Comparison of ENCODE assay signal across 13 mouse cellular contexts in genomic region chr9:65692466-65692865, GRCm38 (mm10). TPM values are rescaled to one million over a fixed set of nuclear protein-coding genes. Genes with fewer than 3 reads are reported as not detected.
DNase-seq lines count a peak whose midpoint lies in the region; ATAC-seq and TF ChIP-seq lines count a peak whose summit lies in the region.
"Had no signal": no experiment of that assay in that cellular context is flagged by ENCODE, and none has a peak within 500 bp of the region (broad histone marks: within the 10 kb centered on the region; RNA-seq: fewer than 3 reads in every experiment).

No protein-coding gene starts in this region.

- H3K36me3 ChIP-seq in heart, embryonic 13.5 days: peaks cover 88% of the 10 kb centered on the region
- H3K36me3 ChIP-seq in heart, adult 2 months (ENCODE audit: control insufficient read depth, insufficient read depth, low read length): peaks cover 25% of the 10 kb centered on the region
- H3K36me3 ChIP-seq in midbrain, embryonic 12.5 days: peaks cover 69% of the 10 kb centered on the region
- peaks cover 17% of the 10 kb centered on the region for H3K36me3 ChIP-seq in midbrain, embryonic 16.5 days (ENCODE audit: control insufficient read depth, insufficient read depth, low read length)
- H3K36me3 ChIP-seq in hindbrain, embryonic 13.5 days: peaks cover 77% of the 10 kb centered on the region
- peaks cover 26% of the 10 kb centered on the region for H3K36me3 ChIP-seq in stomach, postnatal 0 days (ENCODE audit: control insufficient read depth, insufficient read depth, low read length)

- no peak for TF ChIP-seq CTCF in heart, adult 2 months (IDR thresholded peaks at IDR 0.05)
- TF ChIP-seq CTCF in stomach, postnatal 0 days (IDR thresholded peaks at IDR 0.05; ENCODE audit: low read depth): no peak

- no peak overlapping the region for H3K9ac ChIP-seq in heart, embryonic 13.5 days
- H3K9ac ChIP-seq in heart, adult 2 months (ENCODE audit: low read depth, low read length): no peak overlapping the region
- no peak overlapping the region for H3K9ac ChIP-seq in midbrain, embryonic 12.5 days (replicated peaks)
- H3K9ac ChIP-seq in midbrain, embryonic 16.5 days (ENCODE audit: low read depth, low read length): no peak overlapping the region
- peak overlapping the region; percentile 46; the same call in 1 of the 2 replicates for H3K9ac ChIP-seq in hindbrain, embryonic 13.5 days
- H3K9ac ChIP-seq in stomach, postnatal 0 days (ENCODE audit: low read length): no peak overlapping the region

- H3K4me3 ChIP-seq in heart, embryonic 13.5 days: no peak overlapping the region
- H3K4me3 ChIP-seq in heart, adult 2 months: no peak overlapping the region
- H3K4me3 ChIP-seq in midbrain, embryonic 12.5 days: no peak overlapping the region
- no peak overlapping the region for H3K4me3 ChIP-seq in midbrain, embryonic 16.5 days (ENCODE audit: low read depth, low read length)
- no peak overlapping the region for H3K4me3 ChIP-seq in hindbrain, embryonic 13.5 days
- H3K4me3 ChIP-seq in stomach, postnatal 0 days (ENCODE audit: low read depth, low read length): no peak overlapping the region

- ATAC-seq in heart, embryonic 13.5 days (ENCODE audit: extremely low read depth, insufficient number of reproducible peaks, low FRiP score, low TSS enrichment): no peak
- ATAC-seq in midbrain, embryonic 12.5 days (ENCODE audit: low FRiP score, low read depth): 0 out of 2 replicates have a peak, but pooled peaks have one; percentile 62
- ATAC-seq in midbrain, embryonic 16.5 days: no peak
- 0 out of 2 replicates have a peak, but pooled peaks have one; percentile 18 for ATAC-seq in hindbrain, embryonic 13.5 days (ENCODE audit: low FRiP score)
- no peak for ATAC-seq in stomach, postnatal 0 days (ENCODE audit: low FRiP score, low TSS enrichment)
- ATAC-seq in erythroblast, adult 5-6 weeks (replicated peaks; ENCODE audit: low FRiP score, poor library complexity, severe bottlenecking): no peak
- ATAC-seq: lung, postnatal 0 days had no signal

- 0 out of 2 replicates have a peak overlapping the region, but pooled peaks have one; percentile 36 for H3K27ac ChIP-seq in heart, embryonic 13.5 days (replicated peaks)
- no peak overlapping the region for H3K27ac ChIP-seq in heart, adult 2 months
- H3K27ac ChIP-seq in midbrain, embryonic 12.5 days (replicated peaks): peak overlapping the region; percentile 57
- H3K27ac ChIP-seq in midbrain, embryonic 16.5 days (ENCODE audit: low read length): no peak overlapping the region
- peak overlapping the region; percentile 69; the same call in 1 of the 2 replicates for H3K27ac ChIP-seq in hindbrain, embryonic 13.5 days
- H3K27ac ChIP-seq in stomach, postnatal 0 days (replicated peaks): peak overlapping the region; percentile 30; the same call in 1 of the 2 replicates

- H3K4me1 ChIP-seq in heart, embryonic 13.5 days: peaks cover 40% of the 10 kb centered on the region
- H3K4me1 ChIP-seq in heart, adult 2 months (ENCODE audit: control insufficient read depth, insufficient read depth, low read length): peaks cover 13% of the 10 kb centered on the region
- H3K4me1 ChIP-seq in midbrain, embryonic 12.5 days: peaks cover 26% of the 10 kb centered on the region
- peaks cover 10% of the 10 kb centered on the region for H3K4me1 ChIP-seq in midbrain, embryonic 16.5 days (ENCODE audit: control insufficient read depth, insufficient read depth, low read length)
- H3K4me1 ChIP-seq in hindbrain, embryonic 13.5 days (replicated peaks): peaks cover 42% of the 10 kb centered on the region
- no peaks in the 10 kb centered on the region for H3K4me1 ChIP-seq in stomach, postnatal 0 days (replicated peaks; ENCODE audit: control insufficient read depth, insufficient read depth)

- H3K9me3 ChIP-seq in heart, embryonic 13.5 days: no peaks in the 10 kb centered on the region
- no peaks in the 10 kb centered on the region for H3K9me3 ChIP-seq in midbrain, embryonic 12.5 days
- no peaks in the 10 kb centered on the region for H3K9me3 ChIP-seq in midbrain, embryonic 16.5 days (replicated peaks; ENCODE audit: control insufficient read depth, low read length, poor library complexity, severe bottlenecking)
- H3K9me3 ChIP-seq in hindbrain, embryonic 13.5 days: no peaks in the 10 kb centered on the region
- no peaks in the 10 kb centered on the region for H3K9me3 ChIP-seq in stomach, postnatal 0 days (ENCODE audit: control insufficient read depth, low read length)

- H3K4me2 ChIP-seq in heart, embryonic 13.5 days: no peak overlapping the region
- no peak overlapping the region for H3K4me2 ChIP-seq in midbrain, embryonic 12.5 days (replicated peaks)
- H3K4me2 ChIP-seq in midbrain, embryonic 16.5 days (ENCODE audit: low read length): no peak overlapping the region
- no peak overlapping the region for H3K4me2 ChIP-seq in hindbrain, embryonic 13.5 days
- H3K4me2 ChIP-seq in stomach, postnatal 0 days (replicated peaks; ENCODE audit: low read depth): no peak overlapping the region

- no peaks in the 10 kb centered on the region for H3K27me3 ChIP-seq in heart, embryonic 13.5 days (replicated peaks)
- no peaks in the 10 kb centered on the region for H3K27me3 ChIP-seq in heart, adult 2 months (ENCODE audit: control insufficient read depth, insufficient read depth, low read length)
- H3K27me3 ChIP-seq in midbrain, embryonic 12.5 days: no peaks in the 10 kb centered on the region
- H3K27me3 ChIP-seq in midbrain, embryonic 16.5 days (ENCODE audit: control insufficient read depth, insufficient read depth, low read depth, low read length): no peaks in the 10 kb centered on the region
- H3K27me3 ChIP-seq in hindbrain, embryonic 13.5 days: no peaks in the 10 kb centered on the region
- no peaks in the 10 kb centered on the region for H3K27me3 ChIP-seq in stomach, postnatal 0 days (ENCODE audit: control insufficient read depth, insufficient read depth, low read length)

- intact Hi-C loops in heart, adult 2 months (cut with DNase I): no loop called here

- DNase-seq in heart, adult 2 months: no peak
- no peak for DNase-seq in stomach, postnatal 0 days (ENCODE audit: low spot score)
- DNase-seq in adrenal gland, postnatal 36 days: no peak
- DNase-seq: adrenal gland, postnatal 10 days; cerebellum, adult 11 months; kidney, postnatal 36 days; thymus, postnatal 25 days had no signal

- 63% methylated on average over 3 of the region's 3 CpGs for WGBS in heart, embryonic 13.5 days
- 53% methylated on average over 3 of the region's 3 CpGs for WGBS in heart, adult 2 months
- 12% methylated on average over 3 of the region's 3 CpGs for WGBS in midbrain, embryonic 12.5 days
- 3% methylated on average over 3 of the region's 3 CpGs for WGBS in midbrain, embryonic 16.5 days
- 21% methylated on average over 3 of the region's 3 CpGs for WGBS in hindbrain, embryonic 13.5 days
- 38% methylated on average over 3 of the region's 3 CpGs for WGBS in stomach, postnatal 0 days

- TF ChIP-seq POLR2A in heart, adult 2 months (IDR thresholded peaks at IDR 0.05; ENCODE audit: insufficient read depth, low read depth, low read length): no peak

- no peak for TF ChIP-seq EP300 in heart, adult 2 months (IDR thresholded peaks at IDR 0.05; ENCODE audit: insufficient read depth, low read depth, low read length)
- no peak for TF ChIP-seq EP300 in stomach, postnatal 0 days (optimal IDR thresholded peaks at IDR 0.05)

- H3K79me2 ChIP-seq in heart, adult 2 months (replicated peaks; ENCODE audit: control insufficient read depth, insufficient read depth, low read length): no peaks in the 10 kb centered on the region

RNA-seq across cellular contexts. Expression of gene Oaz2, which starts 24.7 kb away (rescaled TPM):
- polyA plus RNA-seq in heart, embryonic 13.5 days (2015; fragmentation: Nextera tagmentation; extraction: Ambion mirVana): 249 and 267 TPM in 2 replicates
- 100 to 1,000 TPM; 202 to 218 TPM for total RNA-seq in heart, adult 2 months (2021)
- 154 and 242 TPM in 2 replicates for polyA plus RNA-seq in heart, adult 2 months (2012; rRNA removed)
- 262 and 269 TPM in 2 replicates for polyA plus RNA-seq in midbrain, embryonic 12.5 days (2016; fragmentation: Nextera tagmentation; extraction: Ambion mirVana)
- 384 and 407 TPM in 2 replicates for polyA plus RNA-seq in midbrain, embryonic 16.5 days (2015; fragmentation: Nextera tagmentation; extraction: Ambion mirVana)
- 403 and 404 TPM in 2 replicates for polyA plus RNA-seq in hindbrain, embryonic 13.5 days (2015; fragmentation: Nextera tagmentation; extraction: Ambion mirVana)
- 138 and 144 TPM in 2 replicates for polyA plus RNA-seq in stomach, postnatal 0 days (2015; fragmentation: Nextera tagmentation; extraction: Ambion mirVana)
- total RNA-seq in adrenal gland, postnatal 36 days (2021): 100 to 1,000 TPM; 128 to 130 TPM
- total RNA-seq in erythroblast, adult 5-6 weeks (2015; ENCODE audit: low replicate concordance): 8.3 and 9.0 TPM in 2 replicates
- total RNA-seq in erythroblast, adult 5-6 weeks (2017; ENCODE audit: low replicate concordance): 16.3 and 17.7 TPM in 2 replicates

Comparison
In these comparisons a context has a peak if more than half of its experiments do, and no peak if none do; other contexts are left out.
1. ATAC-seq: peak in midbrain, embryonic 12.5 days (single experiment) and hindbrain, embryonic 13.5 days (single experiment); none in heart, embryonic 13.5 days (single experiment), midbrain, embryonic 16.5 days (single experiment), stomach, postnatal 0 days (single experiment) and erythroblast, adult 5-6 weeks (single experiment).
2. H3K27ac ChIP-seq: peak in heart, embryonic 13.5 days (single experiment), midbrain, embryonic 12.5 days (single experiment), hindbrain, embryonic 13.5 days (single experiment) and stomach, postnatal 0 days (single experiment); none in heart, adult 2 months (single experiment) and midbrain, embryonic 16.5 days (single experiment).